Mouse (Mus musculus): ENCODE results near the gene Ace. TPM values are rescaled to one million over a fixed set of nuclear protein-coding genes. Genes with fewer than 3 reads are reported as not detected.
A peak's percentile ranks its signal among the peaks of the same experiment; 100 is the strongest.
"Not testable (repeated sequence)": the region's sequence is repeated elsewhere in the genome, so short reads cannot be mapped to it uniquely, and the experiment has no call there.

Ace gene
- polyA plus RNA-seq, 1 experiment from 2014 or later = 0.07 TPM

GRCm38 (mm10) chr11:106005970-106006369 lies 38.2 kb downstream of the Ace start:
- Histone ChIP-seq H3K36me3 (no peaks in the 10 kb centered on the region), H3K4me3 (no peak overlapping the region), H3K27me3 (replicated peaks) (peaks cover 54% of the 10 kb centered on the region), H3K4me2 (no peak overlapping the region), H3K4me1 (peaks cover 11% of the 10 kb centered on the region), H3K9ac (no peak overlapping the region), H3K27ac (no peak overlapping the region), H3K9me3 (replicated peaks) (no peaks in the 10 kb centered on the region)
- ATAC-seq = 0 out of 2 replicates have a peak, but pooled peaks have one; percentile 42
- 49% methylated on average over 5 of the region's 5 CpGs for WGBS (ENCODE audit: insufficient replicate concordance)

- Histone ChIP-seq H3K4me3 (0 out of 2 replicates have a peak within 1 kb of the TSS, but pooled peaks have one; percentile 20), H3K4me2 (peak within 1 kb of the TSS; percentile 60), H3K27me3 (replicated peaks) (peaks cover 73% of the 10 kb centered on the region), H3K9ac (no peak within 1 kb of the TSS), H3K27ac (no peak within 1 kb of the TSS), H3K4me1 (peaks cover 11% of the 10 kb centered on the region), H3K36me3 (no peaks in the 10 kb centered on the region), H3K9me3 (replicated peaks) (no peaks in the 10 kb centered on the region)
- peak; percentile 38; the same call in 1 of the 2 replicates for ATAC-seq
- WGBS (ENCODE audit: insufficient replicate concordance) = 4% methylated on average over 25 of the region's 25 CpGs
These were observed 40.1 kb downstream of the Ace start, which contains the start of gene Kcnh6 for GRCm38 (mm10) chr11:106007821-106008220. Kcnh6 (plus strand) TSS chr11:106008124.

GRCm38 (mm10) chr11:106012711-106013110 lies 45.0 kb downstream of the Ace start:
- no peak overlapping the region for H3K27ac ChIP-seq
- peaks cover 5% of the 10 kb centered on the region for H3K4me1 ChIP-seq
- no peaks in the 10 kb centered on the region for H3K9me3 ChIP-seq (replicated peaks)
- no peak overlapping the region for H3K4me3 ChIP-seq
- H3K36me3 ChIP-seq = no peaks in the 10 kb centered on the region
- peaks cover 96% of the 10 kb centered on the region for H3K27me3 ChIP-seq (replicated peaks)
- H3K4me2 ChIP-seq = no peak overlapping the region
- 48% methylated on average over 7 of the region's 7 CpGs for WGBS (ENCODE audit: insufficient replicate concordance)
- no peak for ATAC-seq
- H3K9ac ChIP-seq = no peak overlapping the region

- no peak overlapping the region for H3K27ac ChIP-seq
- ATAC-seq = no peak
- H3K4me2 ChIP-seq = no peak overlapping the region
- H3K4me3 ChIP-seq = no peak overlapping the region
- H3K9me3 ChIP-seq (replicated peaks) = no peaks in the 10 kb centered on the region
- no peaks in the 10 kb centered on the region for H3K36me3 ChIP-seq
- H3K9ac ChIP-seq = no peak overlapping the region
- WGBS (ENCODE audit: insufficient replicate concordance) = 63% methylated on average over 11 of the region's 11 CpGs
- no peaks in the 10 kb centered on the region for H3K4me1 ChIP-seq
- peaks cover 96% of the 10 kb centered on the region for H3K27me3 ChIP-seq (replicated peaks)
These were observed 45.9 kb downstream of the Ace start for GRCm38 (mm10) chr11:106013556-106014225.

GRCm38 (mm10) chr11:106016440-106016839 lies 48.7 kb downstream of the Ace start:
- Histone ChIP-seq H3K4me1 (peaks cover 3% of the 10 kb centered on the region; the same call in 1 of the 2 replicates), H3K4me2 (no peak overlapping the region), H3K9me3 (replicated peaks) (no peaks in the 10 kb centered on the region), H3K36me3 (no peaks in the 10 kb centered on the region), H3K9ac (no peak overlapping the region), H3K27me3 (replicated peaks) (peaks cover 96% of the 10 kb centered on the region), H3K27ac (no peak overlapping the region), H3K4me3 (no peak overlapping the region)
- 60% methylated on average over 5 of the region's 5 CpGs for WGBS (ENCODE audit: insufficient replicate concordance)
- ATAC-seq = no peak

GRCm38 (mm10) chr11:106020051-106020763 lies 52.5 kb downstream of the Ace start:
- no peak for ATAC-seq
- H3K9ac ChIP-seq = no peak overlapping the region
- H3K4me3 ChIP-seq = no peak overlapping the region

GRCm38 (mm10) chr11:106025774-106026173 lies 58.0 kb downstream of the Ace start:
- Histone ChIP-seq H3K36me3 (peaks cover 13% of the 10 kb centered on the region), H3K27ac (no peak overlapping the region), H3K27me3 (replicated peaks) (peaks cover 48% of the 10 kb centered on the region), H3K4me3 (no peak overlapping the region), H3K4me2 (no peak overlapping the region), H3K9ac (no peak overlapping the region), H3K4me1 (peaks cover 20% of the 10 kb centered on the region), H3K9me3 (replicated peaks) (no peaks in the 10 kb centered on the region)
- peak; percentile 69 for ATAC-seq
- WGBS (ENCODE audit: insufficient replicate concordance) = 26% methylated on average over 3 of the region's 3 CpGs

More at GRCm38 (mm10) chr11:106020051-106020763, 52.5 kb downstream of the Ace start:
- Histone ChIP-seq H3K4me1 (peaks cover 3% of the 10 kb centered on the region; the same call in 1 of the 2 replicates), H3K4me2 (peak overlapping the region; percentile 24), H3K36me3 (no peaks in the 10 kb centered on the region), H3K9me3 (replicated peaks) (no peaks in the 10 kb centered on the region), H3K27me3 (replicated peaks) (peaks cover 96% of the 10 kb centered on the region), H3K27ac (no peak overlapping the region)
- WGBS (ENCODE audit: insufficient replicate concordance) = 3% methylated on average over 50 of the region's 50 CpGs

- Histone ChIP-seq H3K9me3 (replicated peaks) (no peaks in the 10 kb centered on the region), H3K27me3 (replicated peaks) (peaks cover 39% of the 10 kb centered on the region), H3K4me1 (peaks cover 20% of the 10 kb centered on the region), H3K9ac (no peak overlapping the region), H3K4me3 (no peak overlapping the region), H3K27ac (no peak overlapping the region), H3K4me2 (peak overlapping the region; percentile 15; the same call in 1 of the 2 replicates), H3K36me3 (peaks cover 13% of the 10 kb centered on the region)
- ATAC-seq = 0 out of 2 replicates have a peak, but pooled peaks have one; percentile 35
- WGBS (ENCODE audit: insufficient replicate concordance) = 31% methylated on average over 11 of the region's 11 CpGs
These were observed 58.9 kb downstream of the Ace start for GRCm38 (mm10) chr11:106026465-106027151.

- H3K36me3 ChIP-seq = peaks cover 13% of the 10 kb centered on the region
- no peak overlapping the region for H3K4me2 ChIP-seq
- no peak overlapping the region for H3K9ac ChIP-seq
- no peak overlapping the region for H3K4me3 ChIP-seq
- peak; percentile 35; the same call in 1 of the 2 replicates for ATAC-seq
- no peak overlapping the region for H3K27ac ChIP-seq
- H3K9me3 ChIP-seq (replicated peaks) = no peaks in the 10 kb centered on the region
- peaks cover 29% of the 10 kb centered on the region for H3K27me3 ChIP-seq (replicated peaks)
- WGBS (ENCODE audit: insufficient replicate concordance) = 83% methylated on average over 5 of the region's 5 CpGs
- peaks cover 20% of the 10 kb centered on the region for H3K4me1 ChIP-seq
These were observed 59.9 kb downstream of the Ace start for GRCm38 (mm10) chr11:106027607-106028006.

GRCm38 (mm10) chr11:106032074-106032473 lies 64.3 kb downstream of the Ace start:
- H3K9ac ChIP-seq = peak overlapping the region; percentile 61; the same call in 1 of the 2 replicates
- whole genome bisulfite sequencing (ENCODE audit: insufficient replicate concordance) = 47% methylated on average over 12 of the region's 25 CpGs
- H3K36me3 ChIP-seq = peaks cover 10% of the 10 kb centered on the region

GRCm38 (mm10) chr11:106033491-106033919 lies 65.8 kb downstream of the Ace start:
- Histone ChIP-seq H3K9ac (peak overlapping the region; percentile 72), H3K4me2 (peak overlapping the region; percentile 68), H3K27ac (peak overlapping the region; percentile 88), H3K4me3 (peak overlapping the region; percentile 47), H3K4me1 (peaks cover 38% of the 10 kb centered on the region), H3K27me3 (replicated peaks) (no peaks in the 10 kb centered on the region), H3K36me3 (no peaks in the 10 kb centered on the region), H3K9me3 (replicated peaks) (no peaks in the 10 kb centered on the region)
- WGBS (ENCODE audit: insufficient replicate concordance) = 34% methylated on average over 11 of the region's 11 CpGs
- ATAC-seq = peak; percentile 22; the same call in 1 of the 2 replicates

More at GRCm38 (mm10) chr11:106032074-106032473, 64.3 kb downstream of the Ace start:
- not testable (repeated sequence) for H3K9me3 ChIP-seq (replicated peaks); ATAC-seq; H3K27me3 ChIP-seq (replicated peaks)
- peak overlapping the region; percentile 62 for H3K4me3 ChIP-seq
- peak overlapping the region; percentile 57 for H3K4me2 ChIP-seq
- H3K27ac ChIP-seq = peak overlapping the region; percentile 58; the same call in 1 of the 2 replicates
- H3K4me1 ChIP-seq = peaks cover 30% of the 10 kb centered on the region

Data from liver, embryonic 12.5 days (tissue).